In genomic region chr1:155200967-155201366, GRCm38 (mm10) we compare ENCODE assay signal across 16 mouse cellular contexts. TPM values are rescaled to one million over a fixed set of nuclear protein-coding genes. Genes with fewer than 3 reads are reported as not detected.
A peak's percentile ranks its signal among the peaks of the same experiment; 100 is the strongest.
DNase-seq lines count a peak whose midpoint lies in the region; ATAC-seq and TF ChIP-seq lines count a peak whose summit lies in the region.
"Had no signal": no experiment of that assay in that cellular context is flagged by ENCODE, and none has a peak within 500 bp of the region (broad histone marks: within the 10 kb centered on the region; RNA-seq: fewer than 3 reads in every experiment).

No protein-coding gene starts in this region.

- DNase-seq in hindbrain, embryonic 10.5 days (ENCODE audit: low spot score): no peak
- no peak for DNase-seq in MEL (ENCODE audit: low read depth, low spot score)
- no peak for DNase-seq in intestine, embryonic 14.5 days (ENCODE audit: low spot score)
- DNase-seq in urinary bladder, postnatal 25 days (ENCODE audit: low spot score): no peak
- DNase-seq in right cerebral cortex, postnatal 36 days (ENCODE audit: low spot score in 2 of 2): no peak
- DNase-seq: adrenal gland, postnatal 36 days; cerebellum, postnatal 25 days; kidney, adult 2 months; liver; right cerebral cortex, postnatal 14 days had no signal

- WGBS in hindbrain, embryonic 13.5 days: 61% methylated on average over 2 of the region's 2 CpGs
- WGBS in hindbrain, embryonic 10.5 days: 57% methylated on average over 2 of the region's 2 CpGs
- 63% methylated on average over 2 of the region's 2 CpGs for WGBS in intestine, embryonic 14.5 days
- WGBS in midbrain, embryonic 15.5 days: 52% methylated on average over 2 of the region's 2 CpGs

- no peak for TF ChIP-seq EP300 in MEL (IDR thresholded peaks at IDR 0.05; ENCODE audit: low read depth in 1 of 2, low read length in 2 of 2)

- no peak overlapping the region for H3K4me2 ChIP-seq in hindbrain, embryonic 13.5 days
- no peak overlapping the region for H3K4me2 ChIP-seq in intestine, embryonic 14.5 days (ENCODE audit: low read length)
- no peak overlapping the region for H3K4me2 ChIP-seq in midbrain, embryonic 15.5 days
- H3K4me2 ChIP-seq: embryonic facial prominence, embryonic 15.5 days; lung, embryonic 15.5 days had no signal

- no peak overlapping the region for H3K4me3 ChIP-seq in hindbrain, embryonic 13.5 days
- no peak overlapping the region for H3K4me3 ChIP-seq in hindbrain, embryonic 10.5 days
- no peak overlapping the region for H3K4me3 ChIP-seq in MEL (ENCODE audit: control insufficient read depth in 1 of 2, insufficient read depth in 1 of 2, low read depth in 2 of 2, low read length in 2 of 2)
- H3K4me3 ChIP-seq in intestine, embryonic 14.5 days (ENCODE audit: low read depth, low read length): no peak overlapping the region
- no peak overlapping the region for H3K4me3 ChIP-seq in midbrain, embryonic 15.5 days
- H3K4me3 ChIP-seq: embryonic facial prominence, embryonic 15.5 days; lung, embryonic 15.5 days had no signal

- H3K4me1 ChIP-seq in hindbrain, embryonic 13.5 days (replicated peaks): peaks cover 47% of the 10 kb centered on the region
- H3K4me1 ChIP-seq in hindbrain, embryonic 10.5 days (replicated peaks): peaks cover 43% of the 10 kb centered on the region
- H3K4me1 ChIP-seq in MEL (ENCODE audit: control insufficient read depth in 1 of 2, insufficient read depth in 2 of 2, low read length in 2 of 2): peaks cover 5 to 16% of the 10 kb centered on the region in 2 experiments
- peaks cover 10% of the 10 kb centered on the region for H3K4me1 ChIP-seq in intestine, embryonic 14.5 days (replicated peaks; ENCODE audit: control insufficient read depth, insufficient read depth, low read length)
- peaks cover 50% of the 10 kb centered on the region for H3K4me1 ChIP-seq in midbrain, embryonic 15.5 days

- TF ChIP-seq POLR2A in MEL (IDR thresholded peaks at IDR 0.05; ENCODE audit: control insufficient read depth in 1 of 2, insufficient read depth in 1 of 2, low read depth in 1 of 2, low read length in 2 of 2, poor library complexity in 1 of 2): no peak

- H3K9me3 ChIP-seq in hindbrain, embryonic 13.5 days: no peaks in the 10 kb centered on the region
- H3K9me3 ChIP-seq in hindbrain, embryonic 10.5 days: no peaks in the 10 kb centered on the region
- no peaks in the 10 kb centered on the region for H3K9me3 ChIP-seq in MEL (replicated peaks; ENCODE audit: insufficient read depth, low read length)
- no peaks in the 10 kb centered on the region for H3K9me3 ChIP-seq in intestine, embryonic 14.5 days (ENCODE audit: control insufficient read depth, low read length)
- no peaks in the 10 kb centered on the region for H3K9me3 ChIP-seq in midbrain, embryonic 15.5 days
- H3K9me3 ChIP-seq: embryonic facial prominence, embryonic 15.5 days; lung, embryonic 15.5 days had no signal

- no peak for ATAC-seq in hindbrain, embryonic 13.5 days (ENCODE audit: low FRiP score)
- ATAC-seq in intestine, embryonic 14.5 days (replicated peaks; ENCODE audit: low FRiP score, low TSS enrichment, low read depth): peak; percentile 6; the same call in 1 of the 2 replicates
- ATAC-seq in midbrain, embryonic 15.5 days (replicated peaks): no peak
- ATAC-seq in monocyte, adult 5-6 weeks (replicated peaks; ENCODE audit: insufficient number of reproducible peaks, low FRiP score, low TSS enrichment, poor library complexity, severe bottlenecking): no peak

- no peak for TF ChIP-seq CTCF in MEL (IDR thresholded peaks at IDR 0.05 in 2 of 3, conservative IDR thresholded peaks at IDR 0.05 in 1 of 3; ENCODE audit: control insufficient read depth in 1 of 3, insufficient read depth in 1 of 3, low read depth in 2 of 3, low read length in 3 of 3, poor library complexity in 1 of 3, severe bottlenecking in 1 of 3)

- TF ChIP-seq RAD21 in MEL (IDR thresholded peaks at IDR 0.05; ENCODE audit: low read depth, low read length): no peak

- H3K36me3 ChIP-seq in hindbrain, embryonic 13.5 days: peaks cover 42% of the 10 kb centered on the region
- H3K36me3 ChIP-seq in hindbrain, embryonic 10.5 days: peaks cover 94% of the 10 kb centered on the region
- peaks cover 3 to 17% of the 10 kb centered on the region in 2 experiments for H3K36me3 ChIP-seq in MEL (ENCODE audit: control insufficient read depth in 1 of 2, insufficient read depth in 2 of 2, low read length in 2 of 2)
- H3K36me3 ChIP-seq in intestine, embryonic 14.5 days (ENCODE audit: control insufficient read depth, insufficient read depth, low read length): peaks cover 32% of the 10 kb centered on the region
- peaks cover 3% of the 10 kb centered on the region; the same call in 1 of the 2 replicates for H3K36me3 ChIP-seq in midbrain, embryonic 15.5 days (replicated peaks)

- peak overlapping the region; percentile 1; the same call in 1 of the 2 replicates for H3K27ac ChIP-seq in hindbrain, embryonic 13.5 days
- no peak overlapping the region for H3K27ac ChIP-seq in hindbrain, embryonic 10.5 days
- peak overlapping the region; percentile 83 for H3K27ac ChIP-seq in MEL (ENCODE audit: control insufficient read depth, low read depth, low read length)
- H3K27ac ChIP-seq in intestine, embryonic 14.5 days (ENCODE audit: low read depth): no peak overlapping the region
- H3K27ac ChIP-seq in midbrain, embryonic 15.5 days: peak overlapping the region; percentile 73
- H3K27ac ChIP-seq: embryonic facial prominence, embryonic 15.5 days; lung, embryonic 15.5 days had no signal

- no peaks in the 10 kb centered on the region for H3K27me3 ChIP-seq in hindbrain, embryonic 13.5 days
- no peaks in the 10 kb centered on the region for H3K27me3 ChIP-seq in hindbrain, embryonic 10.5 days (ENCODE audit: insufficient read depth, poor library complexity, severe bottlenecking)
- no peaks in the 10 kb centered on the region for H3K27me3 ChIP-seq in MEL (ENCODE audit: control insufficient read depth in 1 of 2, insufficient read depth in 2 of 2, low read length in 2 of 2)
- no peaks in the 10 kb centered on the region for H3K27me3 ChIP-seq in intestine, embryonic 14.5 days (replicated peaks; ENCODE audit: control insufficient read depth, insufficient read depth, low read length)
- no peaks in the 10 kb centered on the region for H3K27me3 ChIP-seq in midbrain, embryonic 15.5 days (replicated peaks)
- H3K27me3 ChIP-seq: embryonic facial prominence, embryonic 15.5 days; lung, embryonic 15.5 days had no signal

- no peak overlapping the region for H3K9ac ChIP-seq in hindbrain, embryonic 13.5 days
- H3K9ac ChIP-seq in MEL (ENCODE audit: control insufficient read depth, low read depth, low read length, poor library complexity, severe bottlenecking): no peak overlapping the region
- no peak overlapping the region for H3K9ac ChIP-seq in intestine, embryonic 14.5 days (ENCODE audit: low read length)
- no peak overlapping the region for H3K9ac ChIP-seq in midbrain, embryonic 15.5 days
- H3K9ac ChIP-seq: embryonic facial prominence, embryonic 15.5 days; lung, embryonic 15.5 days had no signal

- no peaks in the 10 kb centered on the region for H3K79me2 ChIP-seq in MEL (ENCODE audit: control insufficient read depth, insufficient read depth, low read length, poor library complexity)

TF ChIP-seq in MEL, 35 proteins besides CTCF, POLR2A, EP300 and RAD21:
- no peak for TF ChIP-seq JUND (IDR thresholded peaks at IDR 0.05; ENCODE audit: low read depth, low read length)
- no peak for TF ChIP-seq MYC (IDR thresholded peaks at IDR 0.05; ENCODE audit: low read depth, low read length)
- no peak for TF ChIP-seq SIN3A (IDR thresholded peaks at IDR 0.05; ENCODE audit: low read length)
- TF ChIP-seq CHD1 (IDR thresholded peaks at IDR 0.05; ENCODE audit: low read depth, low read length): no peak
- TF ChIP-seq POLR2AphosphoS2 (IDR thresholded peaks at IDR 0.05; ENCODE audit: low read length): no peak
- TF ChIP-seq RCOR1 (IDR thresholded peaks at IDR 0.05; ENCODE audit: low read depth, low read length): no peak
- no peak for TF ChIP-seq ETS1 (IDR thresholded peaks at IDR 0.05; ENCODE audit: low read depth, low read length)
- no peak for TF ChIP-seq KAT2A (conservative IDR thresholded peaks at IDR 0.05; ENCODE audit: low read depth, low read length)
- TF ChIP-seq ZMIZ1 (IDR thresholded peaks at IDR 0.05; ENCODE audit: low read depth, low read length): no peak

RNA-seq across cellular contexts. Expression of gene Stx6, which starts 42.5 kb away (rescaled TPM):
- 121 TPM in 2 replicates for polyA plus RNA-seq in hindbrain, embryonic 13.5 days (2015; fragmentation: Nextera tagmentation; extraction: Ambion mirVana)
- 84.4 and 101 TPM in 2 replicates for polyA plus RNA-seq in hindbrain, embryonic 10.5 days (2016; fragmentation: Nextera tagmentation; extraction: Ambion mirVana)
- 16.7 and 18.1 TPM in 2 replicates for total RNA-seq in MEL (2012; rRNA removed)
- 10 to 100 TPM in 1 of 2 experiments, not detected in 1; 38.4 TPM for polyA plus RNA-seq in MEL (2012; ENCODE audit: insufficient read depth in 1 of 2, insufficient read length in 2 of 2, low read depth in 1 of 2, low replicate concordance in 2 of 2, missing spikeins in 1 of 2)
- 66.8 and 69.4 TPM in 2 replicates for polyA plus RNA-seq in intestine, embryonic 14.5 days (2014; fragmentation: Nextera tagmentation; extraction: Ambion mirVana)
- 114 and 118 TPM in 2 replicates for polyA plus RNA-seq in midbrain, embryonic 15.5 days (2015; fragmentation: Nextera tagmentation; extraction: Ambion mirVana)
- 54.9 to 89.5 TPM (median 66.6 TPM) in 3 replicates for total RNA-seq in monocyte, adult 5-6 weeks (2017)

RNA-seq across cellular contexts. Expression of gene BC034090, which starts 43.3 kb away (rescaled TPM):
- 3.9 and 4.7 TPM in 2 replicates for polyA plus RNA-seq in hindbrain, embryonic 13.5 days (2015; fragmentation: Nextera tagmentation; extraction: Ambion mirVana)
- polyA plus RNA-seq in hindbrain, embryonic 10.5 days (2016; fragmentation: Nextera tagmentation; extraction: Ambion mirVana): 5.3 and 6.2 TPM in 2 replicates
- total RNA-seq in MEL (2012; rRNA removed): 0.10 and 0.12 TPM in 2 replicates
- polyA plus RNA-seq in MEL (2012; ENCODE audit: insufficient read depth in 1 of 2, insufficient read length in 2 of 2, low read depth in 1 of 2, low replicate concordance in 2 of 2, missing spikeins in 1 of 2): under 1 TPM in 1 of 2 experiments, not detected in 1; 0.28 TPM
- polyA plus RNA-seq in intestine, embryonic 14.5 days (2014; fragmentation: Nextera tagmentation; extraction: Ambion mirVana): 2.5 and 3.0 TPM in 2 replicates
- 4.0 and 4.3 TPM in 2 replicates for polyA plus RNA-seq in midbrain, embryonic 15.5 days (2015; fragmentation: Nextera tagmentation; extraction: Ambion mirVana)
- 0.48 TPM in 1 of 3 replicates, not detected in the others for total RNA-seq in monocyte, adult 5-6 weeks (2017)
- total RNA-seq: neutrophil, adult 5-6 weeks had no signal

RNA-seq across cellular contexts. Expression of gene Mr1, which starts 54.4 kb away (rescaled TPM):
- polyA plus RNA-seq in hindbrain, embryonic 13.5 days (2015; fragmentation: Nextera tagmentation; extraction: Ambion mirVana): 1.3 and 2.1 TPM in 2 replicates
- polyA plus RNA-seq in hindbrain, embryonic 10.5 days (2016; fragmentation: Nextera tagmentation; extraction: Ambion mirVana): 0.55 and 1.1 TPM in 2 replicates
- 1.8 and 2.0 TPM in 2 replicates for total RNA-seq in MEL (2012; rRNA removed)
- polyA plus RNA-seq in MEL (2012; ENCODE audit: insufficient read depth in 1 of 2, insufficient read length in 2 of 2, low read depth in 1 of 2, low replicate concordance in 2 of 2, missing spikeins in 1 of 2): 1 to 10 TPM in 1 of 2 experiments, not detected in 1; 3.9 TPM
- polyA plus RNA-seq in intestine, embryonic 14.5 days (2014; fragmentation: Nextera tagmentation; extraction: Ambion mirVana): 6.3 and 6.8 TPM in 2 replicates
- polyA plus RNA-seq in midbrain, embryonic 15.5 days (2015; fragmentation: Nextera tagmentation; extraction: Ambion mirVana): 0.71 and 1.2 TPM in 2 replicates
- total RNA-seq in monocyte, adult 5-6 weeks (2017): 8.6 to 21.8 TPM (median 18.3 TPM) in 3 replicates

Comparison
In these comparisons a context has a peak if more than half of its experiments do, and no peak if none do; other contexts are left out.
1. H3K27ac ChIP-seq: peak in hindbrain, embryonic 13.5 days (single experiment), MEL (single experiment) and midbrain, embryonic 15.5 days (single experiment); none in hindbrain, embryonic 10.5 days (single experiment) and intestine, embryonic 14.5 days (single experiment).